Mouse (Mus musculus): Measurements from ENCODE around the gene Rhox3f. TPM values are rescaled to one million over a fixed set of nuclear protein-coding genes. Genes with fewer than 3 reads are reported as not detected.
A peak's percentile ranks its signal among the peaks of the same experiment; 100 is the strongest.
"Not testable (repeated sequence)": the region's sequence is repeated elsewhere in the genome, so short reads cannot be mapped to it uniquely, and the experiment has no call there.

The Rhox3f gene
- total RNA-seq (2014; rRNA removed) (not detected in 2 replicates), polyA plus RNA-seq (2012; rRNA removed) (not detected in 2 replicates)

- not testable (repeated sequence) for H3K9ac ChIP-seq (ENCODE audit: low read depth, low read length); H3K27me3 ChIP-seq (ENCODE audit: control insufficient read depth, insufficient read depth, low read length); H3K79me2 ChIP-seq (ENCODE audit: control insufficient read depth, insufficient read depth, low read length); H3K27ac ChIP-seq (replicated peaks; ENCODE audit: insufficient read depth, low read depth, low read length); H3K4me1 ChIP-seq (ENCODE audit: control insufficient read depth, insufficient read depth, low read length); H3K36me3 ChIP-seq (ENCODE audit: control insufficient read depth, insufficient read depth, low read length); DNase-seq (ENCODE audit: extremely low read depth, low read depth, low spot score); H3K4me3 ChIP-seq (ENCODE audit: insufficient read depth, low read depth, low read length)
Observed at GRCm38 (mm10) chrX:37580692-37581091, at the start of gene Rhox3f. TSS of gene Rhox3f (plus strand) at chrX:37580992.

- no CpG with 5 or more reads among the region's 4 CpGs for WGBS
- not testable (repeated sequence) for H3K79me2 ChIP-seq (ENCODE audit: control insufficient read depth, insufficient read depth, low read length); H3K4me3 ChIP-seq (ENCODE audit: insufficient read depth, low read depth, low read length); H3K4me1 ChIP-seq (ENCODE audit: control insufficient read depth, insufficient read depth, low read length); H3K9ac ChIP-seq (ENCODE audit: low read depth, low read length); H3K36me3 ChIP-seq (ENCODE audit: control insufficient read depth, insufficient read depth, low read length); H3K27me3 ChIP-seq (ENCODE audit: control insufficient read depth, insufficient read depth, low read length); H3K27ac ChIP-seq (replicated peaks; ENCODE audit: insufficient read depth, low read depth, low read length); DNase-seq (ENCODE audit: extremely low read depth, low read depth, low spot score)
Observed at GRCm38 (mm10) chrX:37541719-37542118, 39.1 kb upstream of the Rhox3f start, which contains the start of gene Rhox3e. TSS of gene Rhox3e (plus strand) at chrX:37542019.

- 94% methylated on average over 10 of the region's 18 CpGs for WGBS
- H3K4me1 ChIP-seq (ENCODE audit: control insufficient read depth, insufficient read depth, low read length); DNase-seq (ENCODE audit: extremely low read depth, low read depth, low spot score): not testable (repeated sequence)
Observed at GRCm38 (mm10) chrX:37557112-37557511, 23.7 kb upstream of the Rhox3f start, which contains the start of gene Rhox4e. TSS of gene Rhox4e (plus strand) at chrX:37557412.

GRCm38 (mm10) chrX:37571105-37571504 lies 9.7 kb upstream of the Rhox3f start, which contains the start of gene Rhox2f:
TSS of gene Rhox2f (plus strand) at chrX:37571405.
- not testable (repeated sequence) for H3K27ac ChIP-seq (replicated peaks; ENCODE audit: insufficient read depth, low read depth, low read length); H3K36me3 ChIP-seq (ENCODE audit: control insufficient read depth, insufficient read depth, low read length); H3K4me1 ChIP-seq (ENCODE audit: control insufficient read depth, insufficient read depth, low read length); H3K4me3 ChIP-seq (ENCODE audit: insufficient read depth, low read depth, low read length); H3K27me3 ChIP-seq (ENCODE audit: control insufficient read depth, insufficient read depth, low read length); DNase-seq (ENCODE audit: extremely low read depth, low read depth, low spot score); H3K9ac ChIP-seq (ENCODE audit: low read depth, low read length); H3K79me2 ChIP-seq (ENCODE audit: control insufficient read depth, insufficient read depth, low read length)
- 91% methylated on average over 8 of the region's 8 CpGs for WGBS

More at GRCm38 (mm10) chrX:37557112-37557511, 23.7 kb upstream of the Rhox3f start, which contains the start of gene Rhox4e:
- not testable (repeated sequence) for H3K4me3 ChIP-seq (ENCODE audit: insufficient read depth, low read depth, low read length); H3K9ac ChIP-seq (ENCODE audit: low read depth, low read length); H3K27ac ChIP-seq (replicated peaks; ENCODE audit: insufficient read depth, low read depth, low read length); H3K36me3 ChIP-seq (ENCODE audit: control insufficient read depth, insufficient read depth, low read length); H3K79me2 ChIP-seq (ENCODE audit: control insufficient read depth, insufficient read depth, low read length); H3K27me3 ChIP-seq (ENCODE audit: control insufficient read depth, insufficient read depth, low read length)

GRCm38 (mm10) chrX:37572638-37573037 lies 8.2 kb upstream of the Rhox3f start:
- not testable (repeated sequence) for H3K9ac ChIP-seq (ENCODE audit: low read depth, low read length); H3K27ac ChIP-seq (replicated peaks; ENCODE audit: insufficient read depth, low read depth, low read length); H3K4me1 ChIP-seq (ENCODE audit: control insufficient read depth, insufficient read depth, low read length); H3K4me3 ChIP-seq (ENCODE audit: insufficient read depth, low read depth, low read length); H3K79me2 ChIP-seq (ENCODE audit: control insufficient read depth, insufficient read depth, low read length); H3K36me3 ChIP-seq (ENCODE audit: control insufficient read depth, insufficient read depth, low read length); H3K27me3 ChIP-seq (ENCODE audit: control insufficient read depth, insufficient read depth, low read length)
- DNase-seq (ENCODE audit: extremely low read depth, low read depth, low spot score), result peak; percentile 4
- WGBS, result 44% methylated on average over 2 of the region's 2 CpGs

- not testable (repeated sequence) for H3K36me3 ChIP-seq (ENCODE audit: control insufficient read depth, insufficient read depth, low read length); H3K4me1 ChIP-seq (ENCODE audit: control insufficient read depth, insufficient read depth, low read length); H3K27me3 ChIP-seq (ENCODE audit: control insufficient read depth, insufficient read depth, low read length); H3K27ac ChIP-seq (replicated peaks; ENCODE audit: insufficient read depth, low read depth, low read length); H3K79me2 ChIP-seq (ENCODE audit: control insufficient read depth, insufficient read depth, low read length); DNase-seq (ENCODE audit: extremely low read depth, low read depth, low spot score); H3K4me3 ChIP-seq (ENCODE audit: insufficient read depth, low read depth, low read length); H3K9ac ChIP-seq (ENCODE audit: low read depth, low read length)
- WGBS, result 94% methylated on average over 18 of the region's 19 CpGs
Observed at GRCm38 (mm10) chrX:37607604-37608003, 26.8 kb downstream of the Rhox3f start, which contains the start of gene Rhox4f. TSS of gene Rhox4f (minus strand) at chrX:37607704.

- H3K27me3 ChIP-seq (ENCODE audit: control insufficient read depth, insufficient read depth, low read length); H3K27ac ChIP-seq (replicated peaks; ENCODE audit: insufficient read depth, low read depth, low read length); DNase-seq (ENCODE audit: extremely low read depth, low read depth, low spot score); H3K4me3 ChIP-seq (ENCODE audit: insufficient read depth, low read depth, low read length); H3K36me3 ChIP-seq (ENCODE audit: control insufficient read depth, insufficient read depth, low read length); H3K4me1 ChIP-seq (ENCODE audit: control insufficient read depth, insufficient read depth, low read length); H3K9ac ChIP-seq (ENCODE audit: low read depth, low read length); H3K79me2 ChIP-seq (ENCODE audit: control insufficient read depth, insufficient read depth, low read length): not testable (repeated sequence)
- 94% methylated on average over 2 of the region's 2 CpGs for WGBS
Observed at GRCm38 (mm10) chrX:37628512-37628911, 47.7 kb downstream of the Rhox3f start, which contains the start of gene Rhox3g. TSS of gene Rhox3g (minus strand) at chrX:37628612.

Other genes with a start within 250 kb of the Rhox3f start
- not detected in 2 replicates for gene Rhox3a2, start 201.0 kb upstream of the Rhox3f start, total RNA-seq (2014; rRNA removed)
- gene Rhox3a2, start 201.0 kb upstream of the Rhox3f start, polyA plus RNA-seq (2012; rRNA removed), result not detected in 2 replicates
- not detected in 2 replicates for gene Rhox4a2, start 190.1 kb upstream of the Rhox3f start, total RNA-seq (2014; rRNA removed)
- not detected in 2 replicates for gene Rhox4a2, start 190.1 kb upstream of the Rhox3f start, polyA plus RNA-seq (2012; rRNA removed)
- not detected in 2 replicates for gene Rhox2b, start 168.9 kb upstream of the Rhox3f start, total RNA-seq (2014; rRNA removed)
- gene Rhox2b, start 168.9 kb upstream of the Rhox3f start, polyA plus RNA-seq (2012; rRNA removed), result not detected in 2 replicates
- not detected in 2 replicates for gene Rhox4b, start 148.5 kb upstream of the Rhox3f start, total RNA-seq (2014; rRNA removed)
- gene Rhox4b, start 148.5 kb upstream of the Rhox3f start, polyA plus RNA-seq (2012; rRNA removed), result not detected in 2 replicates
- gene Rhox2c, start 127.3 kb upstream of the Rhox3f start, total RNA-seq (2014; rRNA removed), result not detected in 2 replicates
- not detected in 2 replicates for gene Rhox2c, start 127.3 kb upstream of the Rhox3f start, polyA plus RNA-seq (2012; rRNA removed)
- not detected in 2 replicates for gene Rhox3c, start 122.4 kb upstream of the Rhox3f start, total RNA-seq (2014; rRNA removed)
- gene Rhox3c, start 122.4 kb upstream of the Rhox3f start, polyA plus RNA-seq (2012; rRNA removed), result not detected in 2 replicates
- gene Rhox4c, start 100.7 kb upstream of the Rhox3f start, total RNA-seq (2014; rRNA removed), result not detected in 2 replicates
- not detected in 2 replicates for gene Rhox4c, start 100.7 kb upstream of the Rhox3f start, polyA plus RNA-seq (2012; rRNA removed)
- gene Rhox2d, start 87.6 kb upstream of the Rhox3f start, total RNA-seq (2014; rRNA removed), result not detected in 2 replicates
- gene Rhox2d, start 87.6 kb upstream of the Rhox3f start, polyA plus RNA-seq (2012; rRNA removed), result not detected in 2 replicates
- not detected in 2 replicates for gene Rhox4d, start 66.6 kb upstream of the Rhox3f start, total RNA-seq (2014; rRNA removed)
- gene Rhox4d, start 66.6 kb upstream of the Rhox3f start, polyA plus RNA-seq (2012; rRNA removed), result not detected in 2 replicates
- gene Rhox2e, start 50.5 kb upstream of the Rhox3f start, total RNA-seq (2014; rRNA removed), result not detected in 2 replicates
- not detected in 2 replicates for gene Rhox2e, start 50.5 kb upstream of the Rhox3f start, polyA plus RNA-seq (2012; rRNA removed)
- gene Rhox3e, start 39.0 kb upstream of the Rhox3f start, total RNA-seq (2014; rRNA removed), result not detected in 2 replicates
- gene Rhox3e, start 39.0 kb upstream of the Rhox3f start, polyA plus RNA-seq (2012; rRNA removed), result not detected in 2 replicates
- not detected in 2 replicates for gene Rhox4e, start 23.6 kb upstream of the Rhox3f start, total RNA-seq (2014; rRNA removed)
- not detected in 2 replicates for gene Rhox4e, start 23.6 kb upstream of the Rhox3f start, polyA plus RNA-seq (2012; rRNA removed)
- gene Rhox2f, start 9.6 kb upstream of the Rhox3f start, total RNA-seq (2014; rRNA removed), result not detected in 2 replicates
- gene Rhox2f, start 9.6 kb upstream of the Rhox3f start, polyA plus RNA-seq (2012; rRNA removed), result not detected in 2 replicates
- gene Rhox4f, start 26.7 kb downstream of the Rhox3f start, total RNA-seq (2014; rRNA removed), result not detected in 2 replicates
- gene Rhox4f, start 26.7 kb downstream of the Rhox3f start, polyA plus RNA-seq (2012; rRNA removed), result not detected in 2 replicates
- gene Rhox3g, start 47.6 kb downstream of the Rhox3f start, total RNA-seq (2014; rRNA removed), result not detected in 2 replicates
- gene Rhox3g, start 47.6 kb downstream of the Rhox3f start, polyA plus RNA-seq (2012; rRNA removed), result not detected in 2 replicates
- not detected in 2 replicates for gene Rhox2g, start 62.5 kb downstream of the Rhox3f start, total RNA-seq (2014; rRNA removed)
- not detected in 2 replicates for gene Rhox2g, start 62.5 kb downstream of the Rhox3f start, polyA plus RNA-seq (2012; rRNA removed)
- gene Rhox4g, start 70.3 kb downstream of the Rhox3f start, total RNA-seq (2014; rRNA removed), result not detected in 2 replicates
- gene Rhox4g, start 70.3 kb downstream of the Rhox3f start, polyA plus RNA-seq (2012; rRNA removed), result not detected in 2 replicates
- gene Rhox3h, start 87.8 kb downstream of the Rhox3f start, total RNA-seq (2014; rRNA removed), result not detected in 2 replicates
- not detected in 2 replicates for gene Rhox3h, start 87.8 kb downstream of the Rhox3f start, polyA plus RNA-seq (2012; rRNA removed)
- gene Rhox2h, start 92.3 kb downstream of the Rhox3f start, total RNA-seq (2014; rRNA removed), result not detected in 2 replicates
- not detected in 2 replicates for gene Rhox2h, start 92.3 kb downstream of the Rhox3f start, polyA plus RNA-seq (2012; rRNA removed)
- gene Rhox5, start 223.8 kb downstream of the Rhox3f start, total RNA-seq (2014; rRNA removed), result 0.54 TPM in 1 of 2 replicates, not detected in the other
- not detected in 2 replicates for gene Rhox5, start 223.8 kb downstream of the Rhox3f start, polyA plus RNA-seq (2012; rRNA removed)
- gene Rhox6, start 245.9 kb downstream of the Rhox3f start, total RNA-seq (2014; rRNA removed), result not detected in 2 replicates
- not detected in 2 replicates for gene Rhox6, start 245.9 kb downstream of the Rhox3f start, polyA plus RNA-seq (2012; rRNA removed)